ENCODE assay signal across 8 mouse cellular contexts in the genomic region with DNA sequence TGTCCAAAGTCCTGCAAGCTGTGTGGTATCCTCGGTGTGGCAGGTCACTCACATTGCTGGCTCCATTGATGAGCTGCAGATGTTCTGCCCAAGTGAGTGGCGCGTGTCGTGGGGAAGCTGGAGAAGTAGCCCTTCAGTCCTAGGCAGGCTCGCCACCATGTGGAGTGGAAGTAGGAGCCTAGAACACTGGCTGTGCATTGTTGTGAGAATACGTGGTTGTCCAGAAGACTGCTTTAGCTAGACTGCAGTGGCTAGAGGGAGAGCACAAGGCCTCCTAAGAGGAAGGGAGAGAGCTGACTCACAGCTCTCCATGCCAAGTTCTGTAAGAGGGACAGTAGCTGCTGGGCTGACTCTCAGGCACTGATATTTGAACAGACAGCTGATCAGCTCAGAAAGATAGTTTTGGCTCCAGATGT.
DNase-seq lines count a peak whose midpoint lies in the region; ATAC-seq and TF ChIP-seq lines count a peak whose summit lies in the region.

No protein-coding gene starts in this region.

- no peak overlapping the region for H3K4me3 ChIP-seq in kidney, embryonic 15.5 days (replicated peaks)
- H3K4me3 ChIP-seq in embryonic facial prominence, embryonic 13.5 days = no peak overlapping the region
- H3K4me3 ChIP-seq in lung, postnatal 0 days (ENCODE audit: low read depth, low read length) = no peak overlapping the region
- H3K4me3 ChIP-seq in neural tube, embryonic 15.5 days (replicated peaks) = no peak overlapping the region

- in situ Hi-C loops in Patski (cut with MboI; ENCODE audit: low pct_unique_long_range_greater_than_20kb) = no loop called here

- H3K4me1 ChIP-seq in kidney, embryonic 15.5 days = peaks cover 86% of the 10 kb centered on the region
- H3K4me1 ChIP-seq in embryonic facial prominence, embryonic 13.5 days = peaks cover 85% of the 10 kb centered on the region
- peaks cover 38% of the 10 kb centered on the region for H3K4me1 ChIP-seq in lung, postnatal 0 days (ENCODE audit: insufficient read depth, low read depth, low read length)
- peaks cover 25% of the 10 kb centered on the region for H3K4me1 ChIP-seq in neural tube, embryonic 15.5 days

- H3K9ac ChIP-seq in kidney, embryonic 15.5 days = no peak overlapping the region
- H3K9ac ChIP-seq in embryonic facial prominence, embryonic 13.5 days = peak overlapping the region; percentile 57
- no peak overlapping the region for H3K9ac ChIP-seq in lung, postnatal 0 days (replicated peaks; ENCODE audit: low read depth)
- no peak overlapping the region for H3K9ac ChIP-seq in neural tube, embryonic 15.5 days (replicated peaks)

- POLR2A ChIA-PET in Patski (lab: Charles Lee) = interaction anchor here (0.6 to 2.0 kb wide), 2 partner anchors 15 to 198 kb away, joined by 4 to 8 read pairs; no protein-coding TSS in a partner anchor

- no peaks in the 10 kb centered on the region for H3K9me3 ChIP-seq in kidney, embryonic 15.5 days (replicated peaks)
- H3K9me3 ChIP-seq in embryonic facial prominence, embryonic 13.5 days = no peaks in the 10 kb centered on the region
- no peaks in the 10 kb centered on the region for H3K9me3 ChIP-seq in lung, postnatal 0 days (ENCODE audit: low read length)
- H3K9me3 ChIP-seq in neural tube, embryonic 15.5 days (replicated peaks) = no peaks in the 10 kb centered on the region

- ATAC-seq in kidney, embryonic 15.5 days (replicated peaks; ENCODE audit: low FRiP score) = no peak
- ATAC-seq in Patski = peak; percentile 73
- ATAC-seq in embryonic facial prominence, embryonic 13.5 days (ENCODE audit: insufficient number of reproducible peaks, insufficient read depth, low FRiP score, low TSS enrichment, low read depth) = no peak
- ATAC-seq in lung, postnatal 0 days = peak; percentile 43
- no peak for ATAC-seq in neural tube, embryonic 15.5 days (ENCODE audit: low FRiP score)

- no peak overlapping the region for H3K4me2 ChIP-seq in kidney, embryonic 15.5 days
- H3K4me2 ChIP-seq in embryonic facial prominence, embryonic 13.5 days = peak overlapping the region; percentile 44
- no peak overlapping the region for H3K4me2 ChIP-seq in lung, postnatal 0 days (replicated peaks; ENCODE audit: low read depth, low read length)
- H3K4me2 ChIP-seq in neural tube, embryonic 15.5 days = no peak overlapping the region

- H3K36me3 ChIP-seq in kidney, embryonic 15.5 days = peaks cover 32% of the 10 kb centered on the region
- peaks cover 51% of the 10 kb centered on the region for H3K36me3 ChIP-seq in embryonic facial prominence, embryonic 13.5 days
- 0 out of 2 replicates have a peak, but pooled peaks cover 6% of the 10 kb centered on the region for H3K36me3 ChIP-seq in lung, postnatal 0 days (ENCODE audit: insufficient read depth, low read length)
- no peaks in the 10 kb centered on the region for H3K36me3 ChIP-seq in neural tube, embryonic 15.5 days

- no peak for DNase-seq in kidney, postnatal 10 days
- DNase-seq in Patski (ENCODE audit: low read depth, low spot score) = no peak
- DNase-seq in lung, postnatal 0 days (ENCODE audit: low spot score) = peak; percentile 84
- DNase-seq in urinary bladder, postnatal 10 days (ENCODE audit: low spot score) = no peak
- no peak for DNase-seq in embryo, embryonic 10 days (ENCODE audit: low spot score)

- WGBS in kidney, embryonic 15.5 days = 76% methylated on average over 6 of the region's 6 CpGs
- WGBS in embryonic facial prominence, embryonic 13.5 days = 38% methylated on average over 6 of the region's 6 CpGs
- WGBS in lung, postnatal 0 days = 37% methylated on average over 6 of the region's 6 CpGs
- WGBS in neural tube, embryonic 15.5 days = 87% methylated on average over 6 of the region's 6 CpGs

- CTCF ChIA-PET in Patski (lab: Charles Lee) = interaction anchor here (0.9 to 1.7 kb wide), 5 partner anchors 13 to 212 kb away, joined by 3 to 5 read pairs (median 3); no protein-coding TSS in a partner anchor

- no peak for TF ChIP-seq CTCF in Patski (IDR thresholded peaks at IDR 0.05)
- TF ChIP-seq CTCF in lung, postnatal 0 days (IDR thresholded peaks at IDR 0.05) = peak; percentile 22

- no peak for TF ChIP-seq EP300 in lung, postnatal 0 days (IDR thresholded peaks at IDR 0.05)

- no peaks in the 10 kb centered on the region for H3K27me3 ChIP-seq in kidney, embryonic 15.5 days
- no peaks in the 10 kb centered on the region for H3K27me3 ChIP-seq in Patski
- no peaks in the 10 kb centered on the region for H3K27me3 ChIP-seq in embryonic facial prominence, embryonic 13.5 days
- H3K27me3 ChIP-seq in lung, postnatal 0 days (replicated peaks; ENCODE audit: insufficient read depth, low read length) = no peaks in the 10 kb centered on the region
- no peaks in the 10 kb centered on the region for H3K27me3 ChIP-seq in neural tube, embryonic 15.5 days (replicated peaks)

- peak overlapping the region; percentile 79 for H3K27ac ChIP-seq in kidney, embryonic 15.5 days
- H3K27ac ChIP-seq in embryonic facial prominence, embryonic 13.5 days = peak overlapping the region; percentile 87
- H3K27ac ChIP-seq in lung, postnatal 0 days (ENCODE audit: low read length) = peak overlapping the region; percentile 70
- no peak overlapping the region for H3K27ac ChIP-seq in neural tube, embryonic 15.5 days (replicated peaks)

Comparison
In these comparisons a context has a peak if more than half of its experiments do, and no peak if none do; other contexts are left out.
1. ATAC-seq: peak in Patski (single experiment) and lung, postnatal 0 days (single experiment); none in kidney, embryonic 15.5 days (single experiment), embryonic facial prominence, embryonic 13.5 days (single experiment) and neural tube, embryonic 15.5 days (single experiment).